Mouse (Mus musculus) spleen, adult 2 months (tissue): ENCODE measurements at regions not wholly inside any gene's neighbourhood (a gene's known extent, or its start where the extent isn't known, plus 50 kb on each side); places are given as distances from the start of the nearest gene placed in this dataset.

Experiments used
- DNase-seq, 2 experiments: peaks; one replicate each; pipeline versions ENCODE4 v3.0.0 to v3.0.0-alpha.2; 2012 to 2021; ENCODE audit warnings: low spot score in 2 of 2, low read depth in 1 of 2
- H3K27ac ChIP-seq: fragments of 200-500 bp; 2 replicates; pipeline ENCODE4 v1.5.1; 2012; ENCODE audit warnings: low read length, inconsistent platforms; ENCODE audit not compliant: insufficient read depth
- H3K27me3 ChIP-seq: fragments of 200-500 bp; 2 replicates; pipeline ENCODE4 v1.6.1; 2012; ENCODE audit warnings: mild to moderate bottlenecking, moderate library complexity, low read length, inconsistent platforms; ENCODE audit not compliant: control insufficient read depth, insufficient read depth
- H3K36me3 ChIP-seq: fragments of 200-500 bp; 2 replicates; pipeline ENCODE4 v1.6.1; 2012; ENCODE audit warnings: mild to moderate bottlenecking, low read length, inconsistent platforms; ENCODE audit not compliant: control insufficient read depth, insufficient read depth
- H3K4me1 ChIP-seq: fragments of 200-500 bp; 2 replicates; pipeline ENCODE4 v1.6.1; 2011; ENCODE audit warnings: inconsistent platforms; ENCODE audit not compliant: control insufficient read depth, insufficient read depth, insufficient read length
- H3K4me3 ChIP-seq: fragments of 200-500 bp; 2 replicates; pipeline ENCODE4 v1.5.1; 2011; ENCODE audit warnings: mild to moderate bottlenecking, inconsistent platforms; ENCODE audit not compliant: insufficient read depth, insufficient read length; ENCODE audit errors: extremely low read depth
- CTCF ChIP-seq: fragments of 200-500 bp; IDR thresholded peaks from 2 replicates; pipeline ENCODE4 v1.5.1; 2011; ENCODE audit warnings: mild to moderate bottlenecking, inconsistent platforms; ENCODE audit not compliant: insufficient read depth, insufficient read length, insufficient replicate concordance; ENCODE audit errors: extremely low read depth
- POLR2A ChIP-seq: fragments of 200-500 bp; IDR thresholded peaks from 2 replicates; pipeline ENCODE4 v1.6.1; 2011; ENCODE audit warnings: low read depth, low read length, inconsistent platforms
- whole genome bisulfite sequencing: fragments of 180-500 bp; shearing (Covaris S2); methylation state at CpG from one replicate; pipeline ENCODE4 v1.1.7; 2018; 5-methylcytosine and 5-hydroxymethylcytosine counted together

DNA sequence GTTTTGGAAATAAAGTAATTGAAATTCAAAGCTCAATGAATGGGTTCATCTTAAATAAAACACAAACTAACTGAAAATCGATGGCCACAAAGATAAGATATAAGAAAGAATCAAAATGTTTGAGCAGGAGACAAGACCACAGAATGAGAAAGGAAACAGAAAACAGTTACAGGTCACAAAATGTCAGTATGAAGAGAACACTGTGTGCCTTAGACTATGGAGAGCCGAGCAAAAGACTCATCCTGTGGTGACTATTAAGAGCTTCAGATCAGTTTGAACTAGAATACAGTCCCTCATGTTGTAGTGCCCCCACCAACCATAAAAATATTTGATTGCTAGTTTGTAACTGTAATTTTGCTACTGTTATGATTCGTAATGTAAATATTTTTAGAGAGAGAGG lies 441.9 kb upstream of the 3110018I06Rik start:
- H3K36me3 ChIP-seq, result no peaks in the 10 kb centered on the region
- no peak for DNase-seq
- TF ChIP-seq CTCF (no peak), POLR2A (no peak)
- H3K27ac ChIP-seq, result peak overlapping the region; percentile 84; the same call in 1 of the 2 replicates
- no peaks in the 10 kb centered on the region for H3K27me3 ChIP-seq
- H3K4me3 ChIP-seq, result no peak overlapping the region
- WGBS, result 71% methylated on average over 3 of the region's 3 CpGs
- no peaks in the 10 kb centered on the region; the same call in 1 of the 2 replicates for H3K4me1 ChIP-seq

DNA sequence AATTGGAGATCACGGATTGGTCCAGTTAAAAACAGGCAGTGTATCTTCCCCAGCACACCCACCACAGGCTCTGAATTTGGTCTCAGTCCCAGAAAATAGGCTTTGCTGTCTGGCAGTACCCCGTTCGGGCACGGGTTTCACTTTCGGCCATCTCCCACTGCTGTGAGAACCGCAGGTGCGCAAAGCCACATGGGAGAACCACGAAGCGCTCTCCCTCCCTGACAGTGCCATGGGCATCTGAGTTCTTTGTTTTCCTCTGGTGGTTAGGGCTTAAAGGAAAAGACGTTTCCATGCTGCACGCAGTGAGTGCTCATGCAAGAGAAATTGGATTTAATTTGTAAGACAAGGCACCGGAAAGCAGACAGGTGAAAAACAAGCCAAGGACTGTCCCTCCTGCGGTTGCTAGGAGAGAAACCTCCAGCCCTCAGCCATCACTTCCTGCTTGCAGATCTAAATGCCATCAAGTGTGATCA lies 441.3 kb upstream of the 3110018I06Rik start:
- DNase-seq, result peak in 1 of 2 experiments; percentile 12
- WGBS, result 68% methylated on average over 13 of the region's 13 CpGs
- Histone ChIP-seq H3K4me3 (peak overlapping the region; percentile 31; the same call in 1 of the 2 replicates), H3K36me3 (no peaks in the 10 kb centered on the region), H3K27me3 (no peaks in the 10 kb centered on the region), H3K27ac (peak overlapping the region; percentile 84), H3K4me1 (no peaks in the 10 kb centered on the region; the same call in 1 of the 2 replicates)
- TF ChIP-seq CTCF, result no peak
- no peak for TF ChIP-seq POLR2A

DNA sequence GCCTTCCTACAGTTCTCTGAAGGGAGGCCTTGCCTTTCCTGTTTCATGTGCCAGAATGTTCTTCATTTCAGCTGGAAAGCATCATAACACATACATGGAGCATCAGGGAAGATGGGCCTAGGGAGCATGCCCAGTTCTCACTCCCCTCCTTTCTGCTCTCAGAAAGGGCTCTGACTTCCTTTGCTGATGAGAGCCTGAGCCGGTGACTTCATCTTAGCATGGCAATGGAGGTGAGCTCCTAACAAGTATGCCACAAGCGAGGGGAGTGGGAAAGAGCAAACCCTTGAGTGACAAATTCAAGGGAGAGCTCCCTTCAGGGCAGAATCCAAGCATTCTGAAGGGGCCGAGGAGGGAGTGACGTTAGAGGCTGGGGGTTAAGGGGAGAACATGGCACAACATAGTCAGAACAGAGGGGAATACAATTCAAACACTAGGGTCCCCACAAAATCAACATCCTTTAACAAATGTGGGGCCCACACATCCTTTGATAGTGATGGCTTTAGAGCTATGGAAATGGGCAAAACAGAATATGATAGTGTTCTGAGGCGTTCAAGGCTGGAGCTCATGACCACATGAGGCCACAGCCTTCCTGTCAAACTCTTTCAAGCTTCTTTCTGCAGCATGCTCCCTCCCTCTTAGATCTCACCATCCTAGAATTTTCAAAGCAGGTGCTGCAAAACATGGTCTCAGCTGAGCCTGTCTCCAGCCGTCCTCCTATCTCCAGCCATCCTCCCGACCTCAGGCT lies 437.4 kb upstream of the 3110018I06Rik start:
- no peak for DNase-seq
- no peak overlapping the region for H3K27ac ChIP-seq
- H3K36me3 ChIP-seq, result no peaks in the 10 kb centered on the region
- H3K4me3 ChIP-seq, result no peak overlapping the region
- TF ChIP-seq CTCF (no peak), POLR2A (no peak)
- H3K4me1 ChIP-seq, result no peaks in the 10 kb centered on the region; the same call in 1 of the 2 replicates
- no peaks in the 10 kb centered on the region for H3K27me3 ChIP-seq
- 73% methylated on average over 7 of the region's 7 CpGs for WGBS

DNA sequence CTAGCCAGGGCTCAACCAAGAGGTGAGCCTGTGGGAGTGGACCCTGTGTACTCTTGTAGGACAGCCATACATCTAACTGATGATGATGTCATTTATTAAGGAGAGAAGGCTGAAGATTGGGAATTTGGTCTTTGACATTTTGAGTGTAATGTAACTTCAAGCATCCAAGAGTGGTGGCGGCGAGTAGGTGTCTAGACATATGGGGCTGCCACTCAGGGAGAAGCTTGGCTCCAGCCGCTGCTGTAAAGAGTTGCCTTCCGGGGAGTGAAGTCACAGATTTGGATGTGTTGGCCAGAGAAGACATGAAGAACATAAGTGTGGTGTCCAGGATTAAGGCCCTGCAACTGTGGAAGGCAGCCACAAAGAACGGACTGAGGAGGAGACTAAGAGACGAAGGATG lies 436.3 kb upstream of the 3110018I06Rik start:
- no peak for DNase-seq
- Histone ChIP-seq H3K4me3 (no peak overlapping the region), H3K27ac (no peak overlapping the region), H3K27me3 (no peaks in the 10 kb centered on the region), H3K4me1 (no peaks in the 10 kb centered on the region; the same call in 1 of the 2 replicates), H3K36me3 (no peaks in the 10 kb centered on the region)
- WGBS, result 88% methylated on average over 6 of the region's 6 CpGs
- TF ChIP-seq POLR2A, result no peak
- TF ChIP-seq CTCF, result no peak

DNA sequence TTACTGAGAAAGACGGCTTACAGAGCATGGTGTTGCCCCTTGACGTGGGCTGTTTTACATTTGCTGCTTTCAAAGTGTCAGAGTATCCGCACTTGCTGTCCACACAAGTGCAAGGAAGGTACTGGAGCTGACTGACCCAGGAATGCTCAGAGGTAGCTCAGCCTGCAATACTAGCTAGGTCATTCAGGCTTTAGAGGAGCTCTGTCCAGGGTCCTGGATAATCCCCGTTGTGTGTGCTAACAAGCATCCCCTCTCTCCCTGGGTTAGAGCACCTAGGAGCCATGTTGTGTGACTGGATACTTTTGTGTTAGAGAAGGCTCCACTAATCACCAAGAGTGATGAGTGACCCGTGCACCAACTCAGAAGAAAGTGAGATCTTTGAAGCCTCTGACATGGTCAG lies 431.9 kb upstream of the 3110018I06Rik start:
- 40% methylated on average over 5 of the region's 5 CpGs for WGBS
- no peak for DNase-seq
- Histone ChIP-seq H3K27me3 (no peaks in the 10 kb centered on the region), H3K4me1 (no peaks in the 10 kb centered on the region), H3K4me3 (no peak overlapping the region), H3K27ac (no peak overlapping the region), H3K36me3 (no peaks in the 10 kb centered on the region)
- no peak for TF ChIP-seq CTCF
- no peak for TF ChIP-seq POLR2A

DNA sequence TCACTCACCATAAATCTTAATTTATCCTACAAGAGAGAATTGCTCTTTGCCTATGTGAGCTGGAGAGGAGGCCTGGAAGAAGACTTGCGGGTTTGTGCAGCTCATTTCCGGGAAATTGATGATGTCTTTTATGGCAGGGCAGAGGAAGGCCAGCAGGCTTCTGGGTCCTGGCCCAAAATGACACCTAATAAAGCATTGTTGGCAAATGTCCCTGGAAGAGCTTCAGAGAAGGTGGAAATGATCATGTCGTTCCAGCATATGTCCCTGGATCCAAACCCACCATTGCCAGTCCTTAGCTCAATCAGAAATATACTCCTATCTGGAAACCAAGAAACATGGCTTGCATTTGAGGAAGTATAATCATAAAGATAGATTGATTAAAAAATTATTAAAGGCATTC lies 427.9 kb upstream of the 3110018I06Rik start:
- no peaks in the 10 kb centered on the region for H3K4me1 ChIP-seq
- DNase-seq, result no peak
- H3K4me3 ChIP-seq, result no peak overlapping the region
- TF ChIP-seq POLR2A (no peak), CTCF (no peak)
- WGBS, result 55% methylated on average over 3 of the region's 3 CpGs
- H3K27me3 ChIP-seq, result no peaks in the 10 kb centered on the region
- H3K36me3 ChIP-seq, result no peaks in the 10 kb centered on the region
- no peak overlapping the region for H3K27ac ChIP-seq

DNA sequence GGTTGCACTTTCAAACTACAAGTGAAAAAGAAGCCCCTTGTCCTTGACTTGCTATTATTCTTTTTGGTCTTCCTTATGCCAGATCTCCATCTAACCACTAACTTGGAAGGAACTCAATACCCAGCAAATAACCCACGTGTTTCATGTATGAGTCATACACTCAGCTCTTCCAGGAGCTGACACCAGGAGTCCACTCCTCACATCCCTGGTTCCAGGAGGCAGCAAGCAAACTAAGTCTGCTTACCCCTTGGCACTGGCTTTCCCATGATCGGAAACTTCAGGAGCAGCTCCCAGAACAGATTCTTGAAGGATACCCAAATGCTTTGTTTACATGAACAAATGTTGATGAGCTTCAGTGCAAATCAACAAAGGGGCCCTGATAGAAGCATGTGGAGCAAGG lies 421.1 kb upstream of the 3110018I06Rik start:
- 82% methylated on average over 2 of the region's 2 CpGs for WGBS

More for the DNA sequence above, 421.1 kb upstream of the 3110018I06Rik start:
- Histone ChIP-seq H3K4me1 (no peaks in the 10 kb centered on the region), H3K4me3 (no peak overlapping the region), H3K36me3 (no peaks in the 10 kb centered on the region), H3K27me3 (no peaks in the 10 kb centered on the region), H3K27ac (no peak overlapping the region)
- TF ChIP-seq POLR2A (no peak), CTCF (no peak)
- DNase-seq, result no peak
